Mouse (Mus musculus) stomach, embryonic 16.5 days (tissue): Measurements from ENCODE around the gene Zbtb38. TPM values are rescaled to one million over a fixed set of nuclear protein-coding genes. Genes with fewer than 3 reads are reported as not detected.
A peak's percentile ranks its signal among the peaks of the same experiment; 100 is the strongest.

Experiments
- ATAC-seq: fragments of 200-750 bp; cut with Nextera tagmentation; 2 replicates; pipeline ENCODE4 v1.8.0; 2017; ENCODE audit warnings: moderate number of reproducible peaks, moderate TSS enrichment; ENCODE audit not compliant: insufficient read depth, low FRiP score
- H3K27ac ChIP-seq: fragments of 300-500 bp; sonication (generic); 2 replicates; pipeline ENCODE4 v1.5.1; 2014; ENCODE audit warnings: low read length
- H3K27me3 ChIP-seq: fragments of 300-500 bp; sonication (generic); 2 replicates; pipeline ENCODE4 v1.6.1; 2014; ENCODE audit warnings: low read length, control low read depth, mixed read lengths; ENCODE audit not compliant: control insufficient read depth, insufficient read depth
- H3K36me3 ChIP-seq: fragments of 300-500 bp; sonication (generic); 2 replicates; pipeline ENCODE4 v1.6.1; 2014; ENCODE audit warnings: low read length; ENCODE audit not compliant: control insufficient read depth, insufficient read depth
- H3K4me1 ChIP-seq: fragments of 300-500 bp; sonication (generic); 2 replicates; pipeline ENCODE4 v1.6.1; 2014; ENCODE audit warnings: low read length, control low read depth, mixed read lengths; ENCODE audit not compliant: control insufficient read depth, insufficient read depth
- H3K4me2 ChIP-seq: fragments of 300-500 bp; sonication (generic); 2 replicates; pipeline ENCODE4 v1.6.1; 2014; ENCODE audit warnings: low read depth, low read length, mixed read lengths
- H3K4me3 ChIP-seq: fragments of 300-500 bp; sonication (generic); replicated peaks from 2 replicates; pipeline ENCODE4 v1.5.1; 2014; ENCODE audit warnings: mild to moderate bottlenecking, low read length
- H3K9ac ChIP-seq: fragments of 300-500 bp; sonication (generic); 2 replicates; pipeline ENCODE4 v1.6.1; 2014; ENCODE audit warnings: low read length
- H3K9me3 ChIP-seq: fragments of 300-500 bp; sonication (generic); replicated peaks from 2 replicates; pipeline ENCODE4 v1.6.1; 2016; ENCODE audit warnings: low read length, control low read depth; ENCODE audit not compliant: control insufficient read depth
- WGBS: fragments of 180-500 bp; shearing (Covaris S2); extraction: QIAGEN DNeasy Blood & Tissue Kit; methylation state at CpG from one replicate; pipeline ENCODE4 v1.1.7; 2014; 5-methylcytosine and 5-hydroxymethylcytosine counted together
- polyA plus RNA-seq: library from polyadenylated mRNA; unstranded; fragments of >200 nt; fragmentation: Nextera tagmentation; extraction: Ambion mirVana; gene quantifications from 2 replicates; pipeline ENCODE4 v1.2.1, GENCODE M21; 2015

Zbtb38 gene
- polyA plus RNA-seq, 1 experiment from 2014 or later = 19.4 TPM

DNA sequence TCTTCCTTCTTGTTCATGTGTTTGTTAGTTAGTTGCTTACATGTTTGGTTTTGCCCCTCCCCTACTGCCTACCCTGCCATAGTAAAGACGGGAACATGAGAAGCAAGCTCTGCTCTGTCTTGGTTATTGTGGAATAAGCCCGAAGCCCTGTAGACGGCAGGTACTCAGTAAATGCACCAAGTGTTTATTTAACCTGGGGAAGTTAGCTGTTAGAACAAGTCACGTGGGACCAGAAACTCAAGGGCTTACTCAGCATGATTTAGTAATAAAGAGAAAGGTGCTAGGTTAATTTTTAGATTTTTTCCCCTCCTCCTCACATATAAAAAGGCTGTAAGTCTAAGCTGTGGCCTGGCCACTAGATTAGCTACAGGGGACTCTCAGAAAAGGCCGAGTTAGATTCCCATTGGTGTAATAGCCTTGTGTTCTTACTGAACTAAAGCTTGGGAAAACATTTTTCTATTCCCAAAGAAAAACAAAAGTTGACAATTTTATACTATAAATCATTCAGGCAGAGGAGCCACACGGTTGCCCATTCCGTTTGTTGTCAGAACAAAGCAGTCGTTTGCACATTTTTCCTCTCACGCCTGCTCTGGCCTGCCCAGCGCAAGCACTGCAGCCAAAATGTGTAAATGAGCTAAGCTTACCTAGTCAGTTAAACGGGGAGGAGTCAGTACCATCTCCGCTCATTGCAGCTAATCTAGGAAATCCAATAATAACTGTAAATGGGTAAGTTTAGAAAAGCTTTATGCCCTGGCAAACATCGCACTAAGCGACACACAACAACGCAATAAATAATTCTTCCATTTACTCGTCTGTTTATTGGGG is 24.1 kb downstream of the Zbtb38 start:
- Histone ChIP-seq H3K9ac (no peak overlapping the region), H3K9me3 (no peaks in the 10 kb centered on the region), H3K4me1 (peaks cover 2% of the 10 kb centered on the region), H3K36me3 (no peaks in the 10 kb centered on the region), H3K27me3 (no peaks in the 10 kb centered on the region), H3K4me3 (no peak overlapping the region), H3K4me2 (no peak overlapping the region), H3K27ac (peak overlapping the region; percentile 3; the same call in 1 of the 2 replicates)
- no peak for ATAC-seq
- 57% methylated on average over 16 of the region's 16 CpGs for WGBS

GRCm38 (mm10) chr9:96727688-96728087 is 24.9 kb downstream of the Zbtb38 start:
- peaks cover 2% of the 10 kb centered on the region for H3K4me1 ChIP-seq
- H3K36me3 ChIP-seq = no peaks in the 10 kb centered on the region
- 67% methylated on average over 6 of the region's 6 CpGs for WGBS
- no peaks in the 10 kb centered on the region for H3K27me3 ChIP-seq
- no peak overlapping the region for H3K9ac ChIP-seq
- no peak overlapping the region for H3K4me2 ChIP-seq
- no peaks in the 10 kb centered on the region for H3K9me3 ChIP-seq
- ATAC-seq = no peak
- no peak overlapping the region for H3K4me3 ChIP-seq
- H3K27ac ChIP-seq = peak overlapping the region; percentile 3; the same call in 1 of the 2 replicates

- 70% methylated on average over 14 of the region's 14 CpGs for WGBS
- ATAC-seq = no peak
- Histone ChIP-seq H3K27ac (no peak overlapping the region), H3K4me3 (no peak overlapping the region), H3K36me3 (no peaks in the 10 kb centered on the region), H3K4me1 (no peaks in the 10 kb centered on the region; the same call in 1 of the 2 replicates), H3K9me3 (no peaks in the 10 kb centered on the region), H3K4me2 (no peak overlapping the region), H3K27me3 (no peaks in the 10 kb centered on the region), H3K9ac (no peak overlapping the region)
Measured at GRCm38 (mm10) chr9:96726336-96727131, 26.1 kb downstream of the Zbtb38 start.

DNA sequence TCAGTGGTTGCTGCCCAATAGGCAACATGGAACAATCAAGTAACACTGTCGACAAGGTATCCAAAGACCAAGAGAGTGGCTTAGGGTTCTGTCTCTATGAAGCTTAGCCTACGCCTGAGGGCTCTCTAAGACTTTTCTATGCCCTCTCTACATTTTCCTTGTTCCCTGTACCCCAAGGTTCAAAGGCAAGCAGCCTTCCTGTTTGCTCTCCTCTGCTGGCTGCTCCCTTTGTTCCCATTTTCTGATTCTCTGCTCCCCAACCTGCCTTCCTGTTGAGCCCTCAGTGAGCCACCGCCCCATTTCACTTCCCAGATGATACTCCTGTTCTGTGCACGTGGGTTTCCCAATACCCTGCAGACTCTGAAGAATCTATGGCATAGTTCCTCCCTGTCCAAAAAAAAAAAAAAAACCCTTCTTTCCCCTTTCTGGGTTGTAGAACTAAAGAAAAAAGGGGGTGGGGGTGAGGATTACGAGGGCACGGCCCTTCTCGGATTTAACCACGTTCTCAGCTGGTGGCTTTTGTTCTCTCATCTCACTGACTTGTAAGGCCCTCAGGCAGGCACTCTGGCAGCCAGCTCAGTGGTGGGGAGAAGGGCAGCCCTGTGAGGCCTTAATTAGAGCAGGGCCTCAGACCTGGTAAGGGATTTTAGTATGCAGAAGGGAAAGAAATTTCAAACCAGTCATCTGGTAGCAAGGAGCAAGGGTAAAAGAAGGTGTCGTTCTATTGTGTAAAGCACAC is 26.9 kb downstream of the Zbtb38 start:
- Histone ChIP-seq H3K4me1 (no peaks in the 10 kb centered on the region; the same call in 1 of the 2 replicates), H3K27me3 (no peaks in the 10 kb centered on the region), H3K36me3 (no peaks in the 10 kb centered on the region), H3K9ac (no peak overlapping the region), H3K27ac (0 out of 2 replicates have a peak overlapping the region, but pooled peaks have one; percentile 8), H3K4me3 (no peak overlapping the region), H3K9me3 (no peaks in the 10 kb centered on the region), H3K4me2 (no peak overlapping the region)
- ATAC-seq = no peak
- WGBS = 48% methylated on average over 9 of the region's 9 CpGs

DNA sequence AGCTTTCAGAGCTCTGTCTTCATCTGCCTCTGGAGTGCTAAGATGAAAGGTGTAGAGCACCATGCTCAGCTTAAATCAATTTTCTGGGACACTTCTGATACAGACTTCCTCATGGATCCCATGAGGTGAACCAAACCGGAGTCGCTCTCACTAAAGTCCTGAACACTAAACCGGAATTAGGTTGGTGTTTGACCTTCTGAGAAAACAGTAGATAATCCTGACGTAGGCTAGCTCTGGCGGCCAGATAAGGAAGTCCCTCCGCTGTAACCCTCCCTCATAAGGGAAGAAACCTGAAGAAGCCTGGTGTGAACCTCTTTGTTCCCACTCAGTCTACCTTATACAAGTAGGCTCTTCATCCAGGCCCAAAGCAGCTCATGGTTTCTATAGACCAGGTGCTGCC is 29.0 kb downstream of the Zbtb38 start:
- Histone ChIP-seq H3K36me3 (no peaks in the 10 kb centered on the region), H3K27ac (no peak overlapping the region), H3K4me1 (no peaks in the 10 kb centered on the region; the same call in 1 of the 2 replicates), H3K27me3 (no peaks in the 10 kb centered on the region), H3K4me2 (no peak overlapping the region), H3K4me3 (no peak overlapping the region), H3K9ac (no peak overlapping the region), H3K9me3 (no peaks in the 10 kb centered on the region)
- no peak for ATAC-seq
- WGBS = 78% methylated on average over 6 of the region's 6 CpGs

DNA sequence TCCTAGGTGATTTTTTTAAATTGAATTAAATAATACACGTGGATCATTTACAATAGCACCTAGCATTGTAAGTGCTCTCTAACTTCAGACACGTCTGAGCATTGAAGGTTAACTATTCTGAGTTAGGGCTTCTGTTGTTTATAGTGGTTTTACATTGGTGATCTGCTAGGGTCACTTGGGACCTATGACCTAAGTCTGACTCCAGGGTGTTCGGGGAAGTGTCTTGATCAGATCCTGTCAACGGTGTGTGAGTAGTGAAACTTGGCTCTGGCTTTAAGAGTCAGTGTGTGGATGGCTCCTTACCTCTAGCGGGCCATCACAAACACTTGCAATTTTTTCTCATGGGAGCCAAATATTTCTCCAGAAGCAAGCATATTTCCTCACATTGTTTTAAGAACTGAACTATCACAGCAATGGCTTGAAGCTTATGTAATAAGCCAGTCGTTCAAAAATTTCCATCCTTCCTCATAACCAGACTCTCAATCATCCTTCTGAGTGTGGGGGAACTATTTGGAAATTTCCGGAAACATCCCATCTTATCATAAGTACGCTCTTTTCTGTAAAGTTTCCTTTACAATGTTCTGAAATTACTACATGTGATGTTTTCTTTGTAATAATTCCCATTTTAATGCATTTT is 31.4 kb downstream of the Zbtb38 start:
- ATAC-seq = no peak
- Histone ChIP-seq H3K36me3 (no peaks in the 10 kb centered on the region; the same call in 1 of the 2 replicates), H3K27me3 (no peaks in the 10 kb centered on the region), H3K4me2 (no peak overlapping the region), H3K27ac (peak overlapping the region; percentile 97), H3K9ac (no peak overlapping the region), H3K9me3 (no peaks in the 10 kb centered on the region), H3K4me1 (peaks cover 8% of the 10 kb centered on the region; the same call in 1 of the 2 replicates), H3K4me3 (no peak overlapping the region)
- 83% methylated on average over 8 of the region's 8 CpGs for WGBS

- peak overlapping the region; percentile 98; the same call in 1 of the 2 replicates for H3K9ac ChIP-seq
- H3K36me3 ChIP-seq = no peaks in the 10 kb centered on the region; the same call in 1 of the 2 replicates
- no peaks in the 10 kb centered on the region for H3K9me3 ChIP-seq
- peaks cover 8% of the 10 kb centered on the region; the same call in 1 of the 2 replicates for H3K4me1 ChIP-seq
- H3K4me2 ChIP-seq = peak overlapping the region; percentile 79
- H3K4me3 ChIP-seq = peak overlapping the region; percentile 70
- peak overlapping the region; percentile 97 for H3K27ac ChIP-seq
- WGBS = 66% methylated on average over 11 of the region's 11 CpGs
- ATAC-seq = no peak
- H3K27me3 ChIP-seq = no peaks in the 10 kb centered on the region
Measured at GRCm38 (mm10) chr9:96720510-96721162, 32.0 kb downstream of the Zbtb38 start.
